Mouse (Mus musculus) bone marrow, adult 2 months (tissue): Measurements from ENCODE around the gene Fam83g. TPM values are rescaled to one million over a fixed set of nuclear protein-coding genes. Genes with fewer than 3 reads are reported as not detected.
A peak's percentile ranks its signal among the peaks of the same experiment; 100 is the strongest.

Experiments
- H3K27ac ChIP-seq: fragments of 200-500 bp; 2 replicates; pipeline ENCODE4 v1.5.1; 2012; ENCODE audit warnings: low read depth, mild to moderate bottlenecking, control low read depth, inconsistent platforms, low read length; ENCODE audit not compliant: control insufficient read depth, poor library complexity, insufficient read depth
- H3K4me1 ChIP-seq: fragments of 200-500 bp; 2 replicates; pipeline ENCODE4 v1.6.1; 2011; ENCODE audit warnings: low read length; ENCODE audit not compliant: control insufficient read depth, insufficient read depth
- H3K4me3 ChIP-seq: fragments of 200-500 bp; replicated peaks from 2 replicates; pipeline ENCODE3; 2011; ENCODE audit warnings: mild to moderate bottlenecking, low read depth, low read length, control low read depth; ENCODE audit not compliant: control insufficient read depth
- CTCF ChIP-seq: fragments of 200-500 bp; IDR thresholded peaks from 2 replicates; pipeline ENCODE4 v1.5.1; 2011; ENCODE audit warnings: low read length, control low read depth; ENCODE audit not compliant: control insufficient read depth, insufficient read depth
- POLR2A ChIP-seq: fragments of 200-500 bp; IDR thresholded peaks from 2 replicates; pipeline ENCODE4 v1.6.1; 2011; ENCODE audit warnings: low read depth, mild to moderate bottlenecking, control low read depth, low read length, borderline replicate concordance; ENCODE audit not compliant: control insufficient read depth
- WGBS: fragments of 180-500 bp; shearing (Covaris S2); methylation state at CpG from one replicate; pipeline ENCODE4 v1.1.7; 2018; 5-methylcytosine and 5-hydroxymethylcytosine counted together
- polyA plus RNA-seq: library from polyadenylated mRNA; stranded (reverse); fragments of >200 nt; gene quantifications from 2 replicates; pipeline ENCODE4 v1.2.4, GENCODE M21; 2011; ENCODE audit warnings: low replicate concordance; ENCODE audit not compliant: missing spikeins, insufficient read depth, insufficient read length

Gene Fam83g
- polyA plus RNA-seq, 1 experiment: not detected

DNA sequence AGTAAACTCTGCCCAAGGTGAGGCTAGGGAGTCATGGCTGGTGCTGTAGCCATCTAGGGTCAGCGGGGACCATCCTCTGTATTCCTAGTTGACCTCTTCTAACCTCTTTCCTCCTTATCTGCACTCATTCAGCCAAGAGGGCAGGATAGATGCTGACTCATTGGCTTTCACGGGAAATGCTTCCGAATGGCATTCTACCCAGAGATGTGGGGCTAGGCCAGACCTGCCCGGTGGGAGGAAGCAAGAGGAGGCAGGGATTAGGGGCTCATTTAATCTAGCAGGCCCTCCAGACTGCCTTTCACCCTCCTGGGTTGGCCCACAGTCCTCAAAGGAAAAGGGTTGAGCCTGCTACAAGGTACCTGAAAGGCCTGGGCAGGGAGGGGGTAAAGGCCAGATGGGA is 22.3 kb downstream of the Fam83g start:
- Histone ChIP-seq H3K4me1 (no peaks in the 10 kb centered on the region), H3K27ac (no peak overlapping the region), H3K4me3 (no peak overlapping the region)
- WGBS: 76% methylated on average over 4 of the region's 4 CpGs
- no peak for TF ChIP-seq POLR2A

DNA sequence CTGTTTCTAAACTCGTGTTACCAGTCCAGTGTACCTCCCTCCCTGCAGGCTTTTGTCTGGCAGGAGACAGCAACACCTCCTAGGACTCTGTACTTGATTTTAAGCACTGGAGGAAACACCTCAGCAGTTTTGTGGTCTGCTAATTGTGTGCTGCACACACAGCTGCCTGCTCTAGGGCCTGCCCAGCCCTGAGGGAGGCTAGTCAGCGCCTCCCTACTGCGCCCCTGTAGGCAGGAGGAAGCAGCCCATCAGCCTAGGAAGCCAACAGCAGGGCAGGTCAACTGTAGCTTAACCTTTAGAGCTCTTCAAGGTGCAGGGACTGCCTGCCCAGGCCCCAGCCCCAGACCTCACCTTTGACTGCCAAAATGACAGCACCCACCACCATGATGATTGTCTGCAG is 25.0 kb downstream of the Fam83g start:
- WGBS: 30% methylated on average over 3 of the region's 3 CpGs
- TF ChIP-seq POLR2A: no peak
- TF ChIP-seq CTCF: no peak
- Histone ChIP-seq H3K27ac (no peak overlapping the region), H3K4me1 (no peaks in the 10 kb centered on the region; the same call in 1 of the 2 replicates), H3K4me3 (no peak overlapping the region)

DNA sequence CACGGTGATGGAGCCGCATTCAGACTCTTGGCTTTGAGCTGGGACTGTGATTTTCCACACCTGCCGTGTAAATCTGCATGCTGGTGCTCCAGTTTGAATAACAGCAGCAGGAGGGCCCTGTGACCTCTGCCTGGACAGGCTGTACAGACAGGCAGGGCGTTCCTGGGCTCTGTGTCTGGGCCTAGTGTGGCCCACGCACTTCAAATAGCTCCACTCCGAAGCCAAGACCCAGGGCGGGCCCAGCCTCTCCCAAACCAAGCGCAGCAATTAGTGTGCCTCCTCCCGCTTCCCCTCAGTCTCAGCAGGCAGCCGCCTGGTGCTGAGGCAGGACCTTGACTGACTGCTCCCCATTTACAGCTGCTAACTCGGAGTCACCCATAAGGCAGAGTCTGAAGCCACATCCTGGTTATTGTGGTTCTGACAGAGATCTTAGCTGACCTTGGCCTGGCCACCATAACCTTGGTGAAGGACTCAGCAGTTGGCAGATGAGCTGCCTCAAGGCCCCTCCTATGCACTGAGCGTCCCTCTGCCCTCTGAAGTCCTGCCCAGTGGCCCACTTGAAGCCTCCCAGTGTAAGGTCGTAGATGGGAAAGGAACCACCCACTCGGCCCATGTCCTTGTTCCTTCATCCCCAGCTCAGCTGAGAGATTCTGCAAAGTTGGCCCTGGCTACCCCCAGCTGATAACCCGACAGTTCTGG is 29.4 kb downstream of the Fam83g start:
- H3K4me1 ChIP-seq: no peaks in the 10 kb centered on the region; the same call in 1 of the 2 replicates
- TF ChIP-seq POLR2A (no peak), CTCF (no peak)
- no peak overlapping the region for H3K4me3 ChIP-seq
- 70% methylated on average over 15 of the region's 15 CpGs for WGBS
- no peak overlapping the region for H3K27ac ChIP-seq

DNA sequence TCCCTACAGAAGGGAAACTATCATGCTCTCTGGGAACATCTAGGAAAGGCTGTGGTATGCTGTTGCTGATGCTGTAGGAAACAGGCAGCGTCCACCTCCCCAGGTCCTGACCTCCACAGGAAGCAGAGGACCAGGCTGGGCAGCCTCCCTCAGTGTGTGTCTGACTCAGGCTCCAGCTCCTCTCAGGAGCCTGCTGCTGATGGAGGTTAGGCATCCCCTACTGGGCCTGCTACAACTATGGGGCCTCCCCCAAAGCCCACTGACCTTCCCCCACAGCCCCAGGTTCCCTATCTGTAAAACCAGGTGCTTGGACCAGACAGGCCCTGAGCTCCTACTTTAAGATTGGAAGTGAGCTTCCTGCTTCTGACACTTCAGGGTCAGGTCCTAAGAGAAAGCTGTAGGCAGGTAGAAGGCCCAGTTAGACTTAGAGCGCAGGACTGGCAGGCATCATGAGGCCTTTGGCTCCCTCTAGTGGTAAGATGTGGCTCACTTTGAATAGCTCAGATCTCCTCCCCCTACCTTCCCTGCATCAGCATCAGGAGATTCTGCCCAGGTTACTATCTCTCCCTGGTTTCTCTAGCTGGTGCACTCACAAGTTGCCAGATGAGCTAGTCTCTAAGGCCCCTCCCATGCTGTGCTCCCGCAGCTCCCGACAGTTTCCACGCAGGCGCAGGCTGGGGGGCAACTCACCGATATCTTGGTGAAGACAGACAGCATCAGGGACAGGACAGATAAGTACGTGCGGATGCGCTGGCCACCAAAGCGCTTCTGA is 30.6 kb downstream of the Fam83g start:
- 42% methylated on average over 11 of the region's 11 CpGs for WGBS
- no peak overlapping the region for H3K4me3 ChIP-seq
- no peaks in the 10 kb centered on the region; the same call in 1 of the 2 replicates for H3K4me1 ChIP-seq
- no peak overlapping the region for H3K27ac ChIP-seq
- TF ChIP-seq CTCF: peak; percentile 93
- TF ChIP-seq POLR2A: no peak

DNA sequence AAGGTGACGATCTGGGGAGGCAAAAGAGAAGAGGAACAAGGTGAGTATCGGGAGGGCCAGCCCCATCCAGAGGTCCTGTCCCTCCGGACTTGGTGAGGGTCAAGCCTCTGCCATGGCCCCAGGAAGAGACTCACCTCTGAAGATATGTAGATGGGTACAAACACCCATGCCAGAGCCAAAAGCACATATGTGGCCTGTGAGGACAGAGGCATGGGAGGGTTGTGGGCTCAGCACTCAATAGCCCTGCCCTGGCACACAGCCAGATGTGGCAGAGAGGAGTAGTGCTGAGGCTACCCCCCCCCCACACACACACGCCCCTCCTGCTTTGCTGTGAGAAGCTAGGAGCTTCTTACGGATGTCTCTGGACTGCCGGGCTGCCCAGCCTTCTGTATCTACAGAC is 31.2 kb downstream of the Fam83g start:
- Histone ChIP-seq H3K4me1 (no peaks in the 10 kb centered on the region; the same call in 1 of the 2 replicates), H3K27ac (no peak overlapping the region), H3K4me3 (no peak overlapping the region)
- 60% methylated on average over 6 of the region's 6 CpGs for WGBS
- TF ChIP-seq POLR2A: no peak
- no peak for TF ChIP-seq CTCF

DNA sequence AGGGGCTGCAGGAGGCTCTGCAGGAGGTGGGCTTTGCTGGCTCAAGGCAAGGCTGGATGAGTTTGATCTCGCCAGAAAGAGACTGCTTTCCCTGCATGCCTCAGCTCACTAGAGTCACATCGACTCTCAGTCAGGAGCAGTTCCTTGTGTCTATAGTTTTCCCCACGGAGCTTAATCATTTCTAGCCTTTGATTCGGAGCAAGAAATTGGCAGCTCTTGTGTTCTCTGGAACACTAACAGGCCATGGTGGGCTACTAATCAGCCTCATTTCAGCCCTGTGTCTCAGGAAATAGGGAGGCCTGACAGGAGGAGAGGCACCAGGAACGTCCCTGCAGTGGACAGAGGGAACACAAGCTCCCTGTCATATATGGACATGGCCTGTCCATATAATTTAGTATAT is 34.1 kb downstream of the Fam83g start:
- no peak overlapping the region for H3K27ac ChIP-seq
- TF ChIP-seq POLR2A: no peak
- no peak for TF ChIP-seq CTCF
- H3K4me1 ChIP-seq: no peaks in the 10 kb centered on the region
- no peak overlapping the region for H3K4me3 ChIP-seq
- 72% methylated on average over 5 of the region's 5 CpGs for WGBS

DNA sequence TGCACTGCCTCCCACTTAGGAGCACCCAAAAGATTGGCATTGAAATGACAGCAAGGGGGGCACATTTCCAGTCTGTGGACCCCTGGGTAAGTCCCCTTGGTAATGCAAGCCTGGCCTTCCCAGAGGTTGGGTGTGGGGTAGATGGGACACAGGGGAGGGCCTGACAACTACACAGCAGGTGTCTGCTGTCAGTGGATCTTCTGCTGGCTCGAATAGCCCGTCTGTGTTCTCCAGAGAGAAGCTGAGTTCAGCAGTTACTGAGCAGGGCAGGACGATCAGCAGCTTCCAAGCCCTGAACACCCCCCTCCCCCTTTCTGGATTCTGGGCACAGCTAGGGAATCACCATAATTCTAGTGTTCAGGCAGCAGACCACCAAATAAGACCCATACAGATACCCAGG is 35.5 kb downstream of the Fam83g start:
- no peak for TF ChIP-seq POLR2A
- H3K27ac ChIP-seq: no peak overlapping the region
- WGBS: 73% methylated on average over 3 of the region's 3 CpGs
- no peak overlapping the region for H3K4me3 ChIP-seq
- H3K4me1 ChIP-seq: no peaks in the 10 kb centered on the region

DNA sequence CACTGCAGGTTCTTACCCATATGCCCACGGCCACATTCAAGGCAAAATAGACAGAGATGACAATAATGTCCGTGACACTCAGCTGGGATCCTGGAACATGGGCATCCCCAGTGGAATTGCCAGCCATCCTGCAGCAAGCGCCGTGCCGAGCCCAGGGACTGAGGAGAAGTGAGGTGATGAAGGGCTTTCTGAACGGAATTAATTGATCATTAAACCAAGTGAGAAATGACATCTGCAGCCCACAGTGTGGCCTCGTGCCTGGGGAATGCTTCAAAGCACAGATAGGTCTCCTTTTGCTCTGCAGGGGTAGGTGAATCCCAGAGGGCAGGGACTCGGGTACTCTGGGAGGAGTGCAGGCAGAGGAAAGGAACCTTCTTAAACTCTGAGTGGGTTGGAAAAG is 35.9 kb downstream of the Fam83g start:
- TF ChIP-seq POLR2A (no peak), CTCF (no peak)
- Histone ChIP-seq H3K27ac (no peak overlapping the region), H3K4me1 (no peaks in the 10 kb centered on the region), H3K4me3 (no peak overlapping the region)
- WGBS: 72% methylated on average over 8 of the region's 8 CpGs
